Mouse (Mus musculus): ENCODE measurements around the gene Pbx1.

DNA sequence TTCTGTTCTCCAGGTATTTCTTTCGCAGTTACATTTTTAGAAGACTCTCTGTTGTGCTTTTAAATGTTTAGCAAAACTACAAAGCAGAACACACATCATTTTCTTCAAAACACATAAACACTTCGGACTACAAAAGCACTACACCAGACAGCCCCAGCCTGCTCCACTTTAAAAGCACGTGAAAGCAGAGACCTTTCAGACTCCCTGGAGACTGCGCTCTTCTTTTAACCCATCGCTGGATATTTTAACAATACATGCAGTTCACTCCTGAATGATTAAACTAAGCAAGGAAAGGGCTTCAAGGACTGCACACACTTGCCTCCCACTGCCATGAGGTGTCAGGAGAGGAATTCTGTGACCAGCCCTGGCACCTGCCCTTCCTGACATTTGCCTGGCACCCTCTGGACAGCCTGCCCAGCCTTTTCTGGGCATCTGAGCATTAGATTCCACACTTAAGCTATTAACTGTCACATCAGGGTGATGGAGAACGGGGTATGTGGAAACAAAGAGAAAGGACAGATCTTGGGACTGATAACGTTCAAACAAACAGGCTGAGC is 25.2 kb upstream of the Pbx1 start:
- peak; percentile 45; the same call in 1 of the 2 replicates for TF ChIP-seq CTCF (IDR thresholded peaks at IDR 0.05; ENCODE audit: low read depth)
- no peak for TF ChIP-seq EP300 (optimal IDR thresholded peaks at IDR 0.05)
